Mouse (Mus musculus): Measurements from ENCODE around the gene Pak1. TPM values are rescaled to one million over a fixed set of nuclear protein-coding genes. Genes with fewer than 3 reads are reported as not detected.

Pak1 gene
- total and polyA plus RNA-seq, 3 experiments, result 2.8 to 6.7 TPM; not detected in 1

- DNase-seq (ENCODE audit: low read depth, low spot score), result no peak
- H3K4me3 ChIP-seq (ENCODE audit: control insufficient read depth in 1 of 2, insufficient read depth in 1 of 2, low read depth in 2 of 2, low read length in 2 of 2), result no peak overlapping the region
- no peaks in the 10 kb centered on the region for H3K36me3 ChIP-seq (ENCODE audit: control insufficient read depth in 1 of 2, insufficient read depth in 2 of 2, low read length in 2 of 2)
- no peaks in the 10 kb centered on the region; a peak in 1 of 4 replicates for H3K27me3 ChIP-seq (ENCODE audit: control insufficient read depth in 1 of 2, insufficient read depth in 2 of 2, low read length in 2 of 2)
- H3K27ac ChIP-seq (ENCODE audit: control insufficient read depth, low read depth, low read length), result no peak overlapping the region
- H3K4me1 ChIP-seq (ENCODE audit: control insufficient read depth in 1 of 2, insufficient read depth in 2 of 2, low read length in 2 of 2), result no peaks in the 10 kb centered on the region
- no peaks in the 10 kb centered on the region for H3K79me2 ChIP-seq (ENCODE audit: control insufficient read depth, insufficient read depth, low read length, poor library complexity)
- H3K9ac ChIP-seq (ENCODE audit: control insufficient read depth, low read depth, low read length, poor library complexity, severe bottlenecking), result no peak overlapping the region
- H3K9me3 ChIP-seq (replicated peaks; ENCODE audit: insufficient read depth, low read length), result no peaks in the 10 kb centered on the region
- TF ChIP-seq TBP (IDR thresholded peaks at IDR 0.05; ENCODE audit: low read depth, low read length) (no peak), POLR2AphosphoS5 (IDR thresholded peaks at IDR 0.05; ENCODE audit: borderline replicate concordance, low read depth, low read length) (no peak), EP300 (IDR thresholded peaks at IDR 0.05; ENCODE audit: low read depth in 1 of 2, low read length in 2 of 2) (no peak), ETS1 (IDR thresholded peaks at IDR 0.05; ENCODE audit: low read depth, low read length) (no peak), CTCF (IDR thresholded peaks at IDR 0.05 in 2 of 3, conservative IDR thresholded peaks at IDR 0.05 in 1 of 3; ENCODE audit: control insufficient read depth in 1 of 3, insufficient read depth in 1 of 3, low read depth in 2 of 3, low read length in 3 of 3, poor library complexity in 1 of 3, severe bottlenecking in 1 of 3) (no peak), GABPA (IDR thresholded peaks at IDR 0.05; ENCODE audit: low read depth, low read length) (no peak), ZKSCAN1 (IDR thresholded peaks at IDR 0.05; ENCODE audit: low read depth, low read length) (no peak), NELFE (IDR thresholded peaks at IDR 0.05; ENCODE audit: low read depth, low read length) (no peak), SIN3A (IDR thresholded peaks at IDR 0.05; ENCODE audit: low read length) (no peak), SMC3 (IDR thresholded peaks at IDR 0.05; ENCODE audit: low read depth, low read length) (no peak), POLR2A (IDR thresholded peaks at IDR 0.05; ENCODE audit: control insufficient read depth in 1 of 2, insufficient read depth in 1 of 2, low read depth in 1 of 2, low read length in 2 of 2, poor library complexity in 1 of 2) (no peak), USF1 (IDR thresholded peaks at IDR 0.05; ENCODE audit: low read depth, low read length) (no peak)
Observed at GRCm38 (mm10) chr7:97877846-97878538, 89.7 kb downstream of the Pak1 start.

- Histone ChIP-seq H3K27ac (ENCODE audit: control insufficient read depth, low read depth, low read length) (no peak overlapping the region), H3K4me3 (ENCODE audit: control insufficient read depth in 1 of 2, insufficient read depth in 1 of 2, low read depth in 2 of 2, low read length in 2 of 2) (no peak overlapping the region), H3K4me1 (ENCODE audit: control insufficient read depth in 1 of 2, insufficient read depth in 2 of 2, low read length in 2 of 2) (no peaks in the 10 kb centered on the region), H3K36me3 (ENCODE audit: control insufficient read depth in 1 of 2, insufficient read depth in 2 of 2, low read length in 2 of 2) (no peaks in the 10 kb centered on the region), H3K27me3 (ENCODE audit: control insufficient read depth in 1 of 2, insufficient read depth in 2 of 2, low read length in 2 of 2) (no peaks in the 10 kb centered on the region), H3K79me2 (ENCODE audit: control insufficient read depth, insufficient read depth, low read length, poor library complexity) (no peaks in the 10 kb centered on the region), H3K9me3 (replicated peaks; ENCODE audit: insufficient read depth, low read length) (no peaks in the 10 kb centered on the region), H3K9ac (ENCODE audit: control insufficient read depth, low read depth, low read length, poor library complexity, severe bottlenecking) (no peak overlapping the region)
- TF ChIP-seq RCOR1 (IDR thresholded peaks at IDR 0.05; ENCODE audit: low read depth, low read length) (no peak), POLR2AphosphoS2 (IDR thresholded peaks at IDR 0.05; ENCODE audit: low read length) (no peak), MAX (IDR thresholded peaks at IDR 0.05; ENCODE audit: low read length) (no peak), UBTF (IDR thresholded peaks at IDR 0.05; ENCODE audit: borderline replicate concordance, insufficient read depth, low read depth, low read length) (no peak), TCF12 (IDR thresholded peaks at IDR 0.05; ENCODE audit: low read depth, low read length) (no peak), ZKSCAN1 (IDR thresholded peaks at IDR 0.05; ENCODE audit: low read depth, low read length) (no peak)
- DNase-seq (ENCODE audit: low read depth, low spot score), result no peak
Observed at GRCm38 (mm10) chr7:97911646-97912045, 123.3 kb downstream of the Pak1 start.
